Mouse (Mus musculus) lung, postnatal 25 days (tissue): ENCODE measurements at regions not wholly inside any gene's neighbourhood (a gene's known extent, or its start where the extent isn't known, plus 50 kb on each side); places are given as distances from the start of the nearest gene placed in this dataset.

Experiments used
- DNase-seq: peaks from one replicate; pipeline ENCODE4 v3.0.0; 2022; ENCODE audit warnings: low spot score

- DNase-seq: no peak
These were observed 74.8 kb upstream of the Nfil3 start for GRCm38 (mm10) chr13:53055697-53056096.

GRCm38 (mm10) chr13:53053211-53053610, 72.3 kb upstream of the Nfil3 start:
- DNase-seq: no peak

GRCm38 (mm10) chr13:53052806-53053205, 71.9 kb upstream of the Nfil3 start:
- DNase-seq: no peak

- DNase-seq: no peak
These were observed 71.3 kb upstream of the Nfil3 start for GRCm38 (mm10) chr13:53052188-53052587.

- DNase-seq: no peak
These were observed 70.5 kb upstream of the Nfil3 start for GRCm38 (mm10) chr13:53051386-53051785.

- DNase-seq: no peak
These were observed 68.3 kb upstream of the Nfil3 start for GRCm38 (mm10) chr13:53049176-53049575.

GRCm38 (mm10) chr13:53033189-53033943, 52.5 kb upstream of the Nfil3 start:
- peak; percentile 5 for DNase-seq
